Mouse (Mus musculus): ENCODE measurements around the gene Ascl1.

The Ascl1 gene

DNA sequence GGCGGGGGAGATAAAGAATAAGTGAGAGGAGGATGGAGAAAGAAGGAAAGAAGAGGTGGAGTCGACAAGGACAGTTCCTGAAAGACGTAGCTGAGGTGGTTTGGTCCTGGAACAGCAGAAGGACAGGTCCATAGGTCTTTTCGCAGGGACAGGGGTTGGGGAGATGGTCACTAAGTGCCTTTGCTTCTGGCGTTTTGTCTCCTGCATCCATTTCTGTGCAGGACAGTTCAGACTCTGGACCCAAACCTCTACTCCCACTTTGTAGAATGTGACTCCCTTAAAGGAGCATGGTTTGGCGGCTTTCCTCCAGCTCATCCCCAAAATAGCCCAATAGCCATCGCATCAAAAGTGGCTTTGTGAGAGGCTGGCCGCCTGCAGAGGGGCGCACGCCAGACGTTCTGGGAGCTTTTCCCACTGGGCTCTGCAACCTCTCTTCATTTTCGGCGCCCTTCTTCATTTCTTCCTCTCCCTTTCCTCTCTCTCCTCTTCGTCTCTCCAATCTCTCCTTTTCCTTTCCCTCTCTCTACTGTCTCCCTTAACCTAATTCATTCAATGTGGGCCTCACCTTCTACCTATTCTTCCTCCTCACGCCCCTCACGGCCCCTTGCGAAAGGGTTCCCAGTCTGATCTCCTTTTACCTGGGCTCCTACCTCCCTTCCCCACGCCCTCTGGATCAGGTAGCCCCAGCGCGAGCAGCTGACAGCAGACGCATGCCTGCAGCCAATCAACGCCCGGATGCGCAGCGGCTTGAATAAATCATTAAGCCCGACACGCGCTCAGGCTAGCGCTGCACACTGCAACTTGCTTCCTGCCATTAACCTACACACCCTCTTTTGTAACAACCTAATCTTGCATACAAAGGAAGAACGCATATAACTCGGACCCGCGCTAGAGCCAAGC, 7.5 kb downstream of the Ascl1 start:
- DNase-seq = no peak

DNA sequence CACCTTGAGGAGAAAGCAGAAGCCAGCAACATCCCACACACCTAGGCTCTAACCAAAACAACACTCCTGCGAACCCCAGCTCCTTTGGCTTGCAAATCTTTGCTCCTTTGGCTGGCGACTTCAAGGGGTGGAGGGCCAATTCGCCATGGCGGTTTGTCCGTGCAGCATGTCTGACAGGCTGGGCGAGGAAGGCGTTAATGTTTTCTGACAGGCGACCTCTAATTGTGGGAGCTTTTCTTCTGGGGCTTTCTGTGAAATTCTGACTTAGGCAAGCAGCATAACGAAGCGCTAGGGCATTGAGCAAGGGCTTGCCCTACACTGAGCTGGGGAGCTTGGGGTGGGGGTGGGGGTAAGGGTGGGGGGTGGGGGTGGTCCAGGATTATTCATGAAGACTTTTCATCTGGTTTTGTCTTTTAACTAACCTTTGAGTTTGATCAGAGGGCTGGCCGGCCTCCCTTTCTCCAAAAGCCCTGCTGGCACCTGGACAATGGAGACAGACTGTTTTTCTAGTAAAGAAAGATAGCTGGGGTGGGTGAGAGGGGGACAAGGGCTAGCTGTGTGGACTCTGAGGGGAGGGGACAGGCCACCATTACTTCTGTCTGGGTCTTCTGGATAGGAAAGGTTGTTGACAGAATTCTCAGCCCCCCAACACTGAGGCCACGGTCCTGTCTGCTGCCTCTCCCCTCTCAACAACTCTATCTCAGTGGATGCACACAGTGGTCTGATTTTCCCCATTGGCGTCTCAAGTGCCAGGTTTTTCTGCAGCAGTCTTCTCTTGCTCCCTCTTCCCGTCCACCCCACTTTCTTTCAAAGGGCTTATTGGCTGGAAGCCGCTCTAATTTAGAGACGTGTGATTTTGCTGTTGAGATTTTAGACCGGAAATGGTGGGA, 8.4 kb downstream of the Ascl1 start:
- DNase-seq = no peak

DNA sequence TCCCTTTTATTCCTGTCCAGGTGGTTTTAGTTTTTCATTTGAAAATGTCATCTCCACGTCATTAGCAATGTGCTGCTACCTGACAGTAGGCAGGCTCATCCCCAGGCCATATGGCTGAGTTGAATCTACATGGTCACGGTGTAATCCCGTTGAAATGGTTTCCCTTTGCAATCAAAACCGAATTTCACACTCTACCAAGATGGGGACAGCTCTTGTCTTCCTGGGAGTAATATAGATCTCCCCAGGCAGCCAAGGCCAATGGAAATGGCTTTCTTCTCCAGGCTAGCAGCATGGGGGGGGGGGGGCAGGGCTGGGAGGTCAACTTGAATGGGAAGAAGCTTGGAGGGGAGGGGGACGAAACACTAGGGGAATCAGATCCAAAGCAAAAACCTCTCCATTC, 15.6 kb downstream of the Ascl1 start:
- no peak for DNase-seq

DNA sequence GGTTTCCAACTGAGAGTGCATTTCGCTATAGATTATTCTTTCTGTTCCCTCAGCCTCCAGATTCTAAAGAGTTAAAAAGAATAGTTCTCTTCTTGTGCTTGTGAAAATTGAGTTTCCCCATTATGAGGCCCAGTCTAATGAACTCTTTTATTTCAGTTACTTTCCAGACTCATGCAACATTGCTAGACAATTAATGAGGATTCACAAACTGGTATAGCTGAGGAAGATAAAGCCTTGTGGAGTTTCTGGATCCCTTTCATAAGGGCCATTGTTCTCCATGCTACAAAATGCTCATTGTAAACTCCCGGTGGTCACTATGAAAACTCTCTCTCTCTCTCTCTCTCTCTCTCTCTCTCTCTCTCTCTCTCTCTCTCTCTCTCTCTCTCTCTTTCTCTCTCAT, 18.5 kb downstream of the Ascl1 start:
- DNase-seq = no peak

DNA sequence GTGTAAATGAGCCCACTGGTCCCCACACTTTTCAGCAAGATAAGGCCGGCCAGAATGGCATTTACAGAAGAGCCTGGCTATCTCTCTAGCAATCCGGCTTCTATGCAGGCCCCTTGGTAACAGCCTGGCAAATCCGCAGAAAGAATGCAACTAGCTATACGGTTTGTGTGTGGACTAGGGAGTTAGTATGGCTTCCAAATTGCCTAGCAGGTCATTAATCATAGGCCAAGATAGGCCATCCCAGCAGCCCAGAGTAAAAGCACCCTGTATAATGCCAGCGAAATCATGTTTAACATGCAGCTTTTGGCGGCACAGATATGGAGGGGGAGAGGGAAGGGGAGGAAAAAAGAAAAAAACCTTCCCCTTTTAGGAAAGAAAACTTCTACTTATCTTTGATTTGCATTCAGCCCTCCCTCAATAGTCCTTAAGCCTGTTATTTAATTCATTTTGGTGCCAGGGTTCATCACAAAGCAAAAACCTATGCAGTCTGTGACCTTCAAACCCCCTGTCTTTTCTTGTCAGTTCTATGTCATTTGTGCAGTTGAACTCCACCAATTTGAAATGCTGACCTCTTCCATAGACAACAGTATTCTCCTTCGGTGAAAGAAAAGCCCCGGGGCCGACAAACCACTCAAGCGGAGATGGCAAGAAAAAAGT, 19.9 kb downstream of the Ascl1 start:
- no peak for DNase-seq

DNA sequence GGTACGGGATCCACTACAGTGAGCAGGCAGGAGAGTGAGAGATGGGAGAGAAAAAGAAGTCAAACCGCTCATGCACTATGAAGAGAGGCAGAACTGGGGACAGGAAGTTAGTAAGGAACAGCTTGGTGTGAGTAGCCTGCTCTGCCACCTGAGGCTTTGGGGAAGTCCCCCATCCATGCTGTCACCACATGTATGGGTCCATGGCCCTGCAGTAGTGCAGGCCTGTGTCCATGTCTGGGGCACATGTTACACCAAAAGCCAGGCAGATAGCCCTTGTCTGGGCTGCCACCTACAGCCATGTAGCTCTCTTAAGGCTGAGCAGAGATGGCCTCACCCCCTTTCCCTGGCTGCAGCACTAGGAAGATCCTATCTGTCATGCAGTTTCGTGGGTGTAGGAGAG, 42.7 kb downstream of the Ascl1 start:
- no peak for DNase-seq

DNA sequence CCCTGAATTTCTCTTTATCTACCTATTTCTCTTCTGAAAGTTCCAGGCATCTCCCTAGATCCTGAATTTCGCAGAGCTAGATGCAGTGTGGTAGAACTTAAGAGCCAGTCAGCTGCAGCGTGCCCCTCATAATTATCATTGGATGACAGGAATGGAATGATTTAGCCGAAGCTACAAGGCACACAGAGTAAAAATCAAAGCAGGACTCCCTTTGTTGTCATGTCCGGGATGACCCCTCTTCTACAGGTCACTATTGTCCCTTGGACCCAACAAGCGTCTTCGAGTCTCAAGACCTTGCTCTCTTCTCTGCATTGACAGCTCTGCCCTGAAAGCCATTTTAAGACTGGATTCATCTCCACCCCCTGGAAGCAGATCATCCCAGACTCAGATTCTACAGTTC, 44.1 kb downstream of the Ascl1 start:
- DNase-seq = no peak

DNA sequence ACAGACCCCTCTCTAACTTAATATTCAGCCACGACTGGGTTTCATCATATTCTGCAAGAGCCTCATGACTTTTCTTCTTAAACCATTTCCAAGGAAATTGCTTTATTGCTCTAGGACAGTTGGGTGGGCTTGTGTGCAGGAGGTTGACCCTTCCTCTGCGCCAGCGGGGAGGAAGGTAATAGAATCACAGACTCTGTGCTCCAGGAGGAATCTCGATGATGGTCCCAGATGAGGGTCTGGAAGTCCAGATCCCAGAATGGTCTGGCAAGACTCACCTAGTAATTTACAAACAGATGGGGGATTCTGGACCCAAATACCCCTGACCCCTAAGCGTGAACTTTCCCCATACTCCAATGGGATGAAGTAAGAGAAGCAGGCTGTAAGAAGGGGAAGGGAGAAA, 45.2 kb downstream of the Ascl1 start:
- no peak for DNase-seq

DNA sequence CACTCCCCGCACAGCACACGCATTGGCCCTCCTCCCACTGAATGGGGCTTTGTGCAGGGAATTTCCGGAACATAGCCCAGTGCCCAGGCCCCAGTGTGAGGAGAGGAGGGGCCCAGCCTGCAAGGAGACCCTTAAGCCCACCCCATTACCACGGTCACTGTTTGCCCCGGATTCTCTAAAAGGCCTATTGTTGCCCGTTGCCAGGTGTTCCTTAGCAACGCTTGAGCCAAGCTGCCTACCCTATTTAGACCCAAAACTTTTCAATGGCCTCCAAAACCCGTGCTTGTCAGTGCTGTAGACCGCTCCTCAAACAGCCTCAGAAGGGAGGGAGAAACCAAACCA, 45.7 kb downstream of the Ascl1 start:
- DNase-seq = no peak

DNA sequence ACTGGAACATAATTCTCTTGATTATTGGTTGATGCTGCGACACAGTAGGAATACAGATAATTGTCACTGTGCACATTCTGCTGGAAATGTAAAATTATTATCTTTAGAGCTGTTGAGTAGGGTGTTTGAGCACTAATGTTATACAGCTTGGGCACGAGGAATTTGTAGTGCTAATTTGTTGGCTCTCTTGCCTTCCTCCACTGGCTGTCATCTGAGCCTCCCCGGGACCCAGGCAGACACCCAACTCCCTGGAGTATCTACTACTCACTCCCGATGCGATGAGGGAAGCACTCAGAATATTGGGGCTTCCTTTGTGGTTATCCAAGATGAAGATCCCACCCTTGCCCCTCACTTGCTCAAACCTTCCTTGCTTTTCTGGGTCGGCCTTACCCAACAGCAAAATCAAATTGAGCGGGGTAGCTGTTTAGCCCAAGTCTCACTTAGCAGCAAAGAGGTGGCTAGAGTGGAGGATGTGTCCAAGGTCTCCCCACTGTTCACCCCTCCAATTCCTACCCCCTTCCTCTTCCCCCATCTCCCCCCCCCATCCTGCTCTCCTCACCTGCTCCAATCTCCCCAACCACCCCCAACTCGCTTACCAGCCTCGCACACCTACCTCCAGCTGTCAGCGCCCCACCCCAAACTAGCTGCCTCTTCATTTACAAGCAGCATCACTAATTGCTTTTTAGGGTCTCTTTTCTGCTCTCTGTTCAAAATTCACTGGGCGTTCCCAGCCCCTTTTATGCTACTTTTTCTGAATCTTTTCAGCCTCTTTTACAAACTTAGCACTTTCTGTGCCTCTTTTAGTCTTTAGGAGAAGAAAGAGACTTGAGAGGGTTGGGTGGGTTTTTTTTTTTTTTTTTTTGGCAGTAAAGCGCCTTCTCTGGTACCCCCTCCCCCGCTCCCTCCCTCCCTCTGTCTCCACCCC, 46.4 kb downstream of the Ascl1 start:
- no peak for DNase-seq

DNA sequence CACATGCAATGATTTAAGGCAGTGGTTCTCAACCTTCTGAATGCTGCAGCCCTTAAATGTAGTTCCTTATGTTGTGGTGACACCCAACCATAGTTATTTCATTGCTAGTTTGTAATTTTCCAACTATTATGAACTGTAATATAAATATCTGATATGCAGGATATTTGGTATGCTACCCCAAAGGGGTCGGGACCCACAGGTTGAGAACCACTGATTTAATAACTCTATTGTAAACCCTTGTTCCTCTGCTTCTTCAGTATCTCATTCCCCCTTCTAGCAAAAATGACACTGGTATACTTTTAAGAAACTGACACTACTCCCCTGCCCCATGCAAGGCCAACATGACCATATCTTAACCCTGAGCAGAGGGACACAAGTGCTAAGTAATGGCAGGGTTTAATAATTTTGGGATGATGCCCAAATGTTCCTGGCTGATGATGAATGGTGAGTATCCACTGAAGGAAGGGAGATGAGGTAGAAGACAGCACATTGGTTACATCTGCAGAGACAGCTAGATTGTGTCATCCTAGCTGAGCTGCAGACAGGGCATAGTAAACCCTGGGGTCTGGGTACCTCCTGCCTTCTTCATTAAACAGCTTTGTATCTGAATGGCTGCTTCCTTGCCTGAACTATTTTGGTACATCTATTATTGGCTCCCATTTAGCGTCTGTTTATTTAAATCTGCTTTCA, 47.2 kb downstream of the Ascl1 start:
- no peak for DNase-seq

All from spleen, adult 18-20 months (tissue).